ENCODE assay signal across 10 mouse cellular contexts in the genomic region with DNA sequence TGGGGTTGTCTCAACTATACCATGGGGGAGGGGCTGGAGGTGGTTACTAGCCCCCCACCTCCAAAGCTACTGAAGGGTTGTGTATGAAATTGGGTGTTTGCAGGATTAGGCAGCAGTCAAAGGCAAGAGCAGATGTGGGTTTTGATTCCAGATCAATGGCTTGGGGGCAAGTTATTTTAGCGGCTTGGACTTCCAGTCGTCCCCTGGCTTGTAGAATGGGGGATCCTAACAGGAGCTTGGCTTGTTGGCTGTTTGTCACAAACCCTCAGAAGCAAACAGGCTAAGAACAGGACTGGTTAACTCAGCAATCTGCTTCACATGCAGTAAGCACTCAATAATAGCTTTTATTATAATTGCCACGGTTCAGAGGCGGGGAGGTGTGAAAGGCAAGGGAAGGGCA. TPM values are rescaled to one million over a fixed set of nuclear protein-coding genes. Genes with fewer than 3 reads are reported as not detected.
A peak's percentile ranks its signal among the peaks of the same experiment; 100 is the strongest.
DNase-seq lines count a peak whose midpoint lies in the region; ATAC-seq and TF ChIP-seq lines count a peak whose summit lies in the region.
"Had no signal": no experiment of that assay in that cellular context is flagged by ENCODE, and none has a peak within 500 bp of the region (broad histone marks: within the 10 kb centered on the region; RNA-seq: fewer than 3 reads in every experiment).

No protein-coding gene starts in this region.

- WGBS in kidney, embryonic 16.5 days, result 80% methylated on average over 4 of the region's 4 CpGs
- WGBS in forebrain, embryonic 13.5 days, result 52% methylated on average over 4 of the region's 4 CpGs
- WGBS in limb, embryonic 12.5 days, result 75% methylated on average over 4 of the region's 4 CpGs
- WGBS in stomach, embryonic 14.5 days, result 78% methylated on average over 4 of the region's 4 CpGs
- WGBS in kidney, adult 2 months, result 70% methylated on average over 4 of the region's 4 CpGs
- 90% methylated on average over 4 of the region's 4 CpGs for WGBS in liver, embryonic 11.5 days

- no peak for TF ChIP-seq POLR2A in kidney, adult 2 months (IDR thresholded peaks at IDR 0.05; ENCODE audit: low read depth, low read length)

- no peaks in the 10 kb centered on the region for H3K27me3 ChIP-seq in kidney, embryonic 16.5 days (ENCODE audit: insufficient read depth, low read length)
- no peaks in the 10 kb centered on the region for H3K27me3 ChIP-seq in forebrain, embryonic 13.5 days
- no peaks in the 10 kb centered on the region for H3K27me3 ChIP-seq in limb, embryonic 12.5 days
- no peaks in the 10 kb centered on the region for H3K27me3 ChIP-seq in stomach, embryonic 14.5 days (ENCODE audit: control insufficient read depth, insufficient read depth, low read length)
- H3K27me3 ChIP-seq in kidney, adult 2 months (replicated peaks; ENCODE audit: control insufficient read depth, insufficient read depth, low read length), result no peaks in the 10 kb centered on the region
- H3K27me3 ChIP-seq in liver, embryonic 11.5 days (replicated peaks; ENCODE audit: control insufficient read depth, insufficient read depth, low read length), result no peaks in the 10 kb centered on the region

- DNase-seq in kidney, adult 11 months, result no peak
- DNase-seq in kidney, adult 2 months, result no peak
- DNase-seq in liver, embryonic 11.5 days (ENCODE audit: low spot score), result no peak
- DNase-seq in gastrocnemius, adult 2 months, result no peak
- DNase-seq: kidney, adult 8-10 months; thymus, postnatal 25 days had no signal

- H3K4me2 ChIP-seq in kidney, embryonic 16.5 days (replicated peaks; ENCODE audit: low read depth, low read length), result peak overlapping the region; percentile 91
- peak overlapping the region; percentile 75 for H3K4me2 ChIP-seq in forebrain, embryonic 13.5 days
- peak overlapping the region; percentile 71 for H3K4me2 ChIP-seq in limb, embryonic 12.5 days
- peak overlapping the region; percentile 76 for H3K4me2 ChIP-seq in stomach, embryonic 14.5 days (replicated peaks; ENCODE audit: low read depth, low read length)
- H3K4me2 ChIP-seq in liver, embryonic 11.5 days, result no peak overlapping the region

- H3K36me3 ChIP-seq in kidney, embryonic 16.5 days (ENCODE audit: insufficient read depth, low read length), result peaks cover 53% of the 10 kb centered on the region
- peaks cover 59% of the 10 kb centered on the region for H3K36me3 ChIP-seq in forebrain, embryonic 13.5 days (ENCODE audit: poor library complexity, severe bottlenecking)
- H3K36me3 ChIP-seq in limb, embryonic 12.5 days, result peaks cover 64% of the 10 kb centered on the region
- H3K36me3 ChIP-seq in stomach, embryonic 14.5 days (ENCODE audit: control insufficient read depth, insufficient read depth, low read length), result peaks cover 42% of the 10 kb centered on the region
- H3K36me3 ChIP-seq in kidney, adult 2 months (ENCODE audit: control insufficient read depth, insufficient read depth, low read length), result no peaks in the 10 kb centered on the region; the same call in 1 of the 2 replicates
- H3K36me3 ChIP-seq in liver, embryonic 11.5 days (ENCODE audit: control insufficient read depth, insufficient read depth, low read length), result peaks cover 29% of the 10 kb centered on the region

- ATAC-seq in kidney, embryonic 16.5 days (ENCODE audit: low FRiP score, low TSS enrichment), result no peak
- no peak for ATAC-seq in forebrain, embryonic 13.5 days
- no peak for ATAC-seq in limb, embryonic 12.5 days (ENCODE audit: insufficient number of reproducible peaks, insufficient read depth, low FRiP score, low TSS enrichment, low read depth)
- no peak for ATAC-seq in stomach, embryonic 14.5 days (ENCODE audit: insufficient number of reproducible peaks, insufficient read depth, low FRiP score, low read depth)
- ATAC-seq in liver, embryonic 11.5 days (replicated peaks; ENCODE audit: low FRiP score), result no peak

- no peak overlapping the region for H3K27ac ChIP-seq in kidney, embryonic 16.5 days (ENCODE audit: low read length)
- peak overlapping the region; percentile 97 for H3K27ac ChIP-seq in forebrain, embryonic 13.5 days
- 0 out of 2 replicates have a peak overlapping the region, but pooled peaks have one; percentile 89 for H3K27ac ChIP-seq in limb, embryonic 12.5 days
- H3K27ac ChIP-seq in stomach, embryonic 14.5 days (ENCODE audit: low read length), result no peak overlapping the region
- no peak overlapping the region for H3K27ac ChIP-seq in kidney, adult 2 months (ENCODE audit: insufficient read depth, low read depth, low read length)
- no peak overlapping the region for H3K27ac ChIP-seq in liver, embryonic 11.5 days (ENCODE audit: low read depth, low read length)
- H3K27ac ChIP-seq in gastrocnemius, adult 2 months, result no peak overlapping the region

- H3K9me3 ChIP-seq in kidney, embryonic 16.5 days (ENCODE audit: low read length), result no peaks in the 10 kb centered on the region
- H3K9me3 ChIP-seq in forebrain, embryonic 13.5 days (replicated peaks), result no peaks in the 10 kb centered on the region
- H3K9me3 ChIP-seq in limb, embryonic 12.5 days, result no peaks in the 10 kb centered on the region
- no peaks in the 10 kb centered on the region for H3K9me3 ChIP-seq in stomach, embryonic 14.5 days (ENCODE audit: control insufficient read depth, low read depth, low read length)
- no peaks in the 10 kb centered on the region for H3K9me3 ChIP-seq in liver, embryonic 11.5 days (ENCODE audit: control insufficient read depth, low read length)

- H3K4me3 ChIP-seq in kidney, embryonic 16.5 days (ENCODE audit: low read length), result peak overlapping the region; percentile 86
- H3K4me3 ChIP-seq in forebrain, embryonic 13.5 days, result peak overlapping the region; percentile 90
- peak overlapping the region; percentile 82 for H3K4me3 ChIP-seq in limb, embryonic 12.5 days (replicated peaks)
- peak overlapping the region; percentile 76; the same call in 1 of the 2 replicates for H3K4me3 ChIP-seq in stomach, embryonic 14.5 days (ENCODE audit: low read depth, low read length)
- H3K4me3 ChIP-seq in kidney, adult 2 months (ENCODE audit: insufficient read depth, low read depth, low read length), result no peak overlapping the region
- H3K4me3 ChIP-seq in liver, embryonic 11.5 days (ENCODE audit: low read depth, low read length), result no peak overlapping the region
- no peak overlapping the region for H3K4me3 ChIP-seq in gastrocnemius, adult 2 months

- intact Hi-C loops in gastrocnemius, adult 2 months (cut with DNase I), result no loop called here

- peaks cover 34% of the 10 kb centered on the region for H3K4me1 ChIP-seq in kidney, embryonic 16.5 days (ENCODE audit: insufficient read depth, low read length)
- peaks cover 39% of the 10 kb centered on the region for H3K4me1 ChIP-seq in forebrain, embryonic 13.5 days
- peaks cover 39% of the 10 kb centered on the region for H3K4me1 ChIP-seq in limb, embryonic 12.5 days (replicated peaks)
- peaks cover 22% of the 10 kb centered on the region; the same call in 1 of the 2 replicates for H3K4me1 ChIP-seq in stomach, embryonic 14.5 days (ENCODE audit: control insufficient read depth, insufficient read depth, low read length)
- H3K4me1 ChIP-seq in kidney, adult 2 months (ENCODE audit: control insufficient read depth, insufficient read depth, low read length), result peaks cover 3% of the 10 kb centered on the region; the same call in 1 of the 2 replicates
- peaks cover 24% of the 10 kb centered on the region for H3K4me1 ChIP-seq in liver, embryonic 11.5 days (replicated peaks; ENCODE audit: control insufficient read depth, insufficient read depth, low read length)

- H3K9ac ChIP-seq in kidney, embryonic 16.5 days (replicated peaks; ENCODE audit: low read length), result peak overlapping the region; percentile 89; the same call in 1 of the 2 replicates
- peak overlapping the region; percentile 96 for H3K9ac ChIP-seq in forebrain, embryonic 13.5 days
- H3K9ac ChIP-seq in limb, embryonic 12.5 days (replicated peaks), result peak overlapping the region; percentile 83; the same call in 1 of the 2 replicates
- H3K9ac ChIP-seq in stomach, embryonic 14.5 days (replicated peaks; ENCODE audit: low read depth, low read length), result no peak overlapping the region
- no peak overlapping the region for H3K9ac ChIP-seq in liver, embryonic 11.5 days (ENCODE audit: low read depth, low read length)

- TF ChIP-seq CTCF in kidney, adult 2 months (conservative IDR thresholded peaks at IDR 0.05; ENCODE audit: insufficient read depth, insufficient read length, low read depth, low read length), result no peak
- TF ChIP-seq CTCF in gastrocnemius, adult 2 months (IDR thresholded peaks at IDR 0.05), result no peak

RNA-seq across cellular contexts. Expression of a gene that starts 1.7 kb away (rescaled TPM):
- 109 and 118 TPM in 2 replicates for polyA plus RNA-seq in kidney, embryonic 16.5 days (2015; fragmentation: Nextera tagmentation; extraction: Ambion mirVana)
- 272 and 274 TPM in 2 replicates for polyA plus RNA-seq in forebrain, embryonic 13.5 days (2015; fragmentation: Nextera tagmentation; extraction: Ambion mirVana)
- polyA plus RNA-seq in limb, embryonic 12.5 days (2016; fragmentation: Nextera tagmentation; extraction: Ambion mirVana), result 111 TPM in 2 replicates
- 82.9 and 87.4 TPM in 2 replicates for polyA plus RNA-seq in stomach, embryonic 14.5 days (2014; fragmentation: Nextera tagmentation; extraction: Ambion mirVana)
- polyA plus RNA-seq in kidney, adult 2 months (2012; rRNA removed), result 6.8 and 7.8 TPM in 2 replicates
- 21.4 and 23.2 TPM in 2 replicates for polyA plus RNA-seq in liver, embryonic 11.5 days (2014; fragmentation: Nextera tagmentation; extraction: Ambion mirVana)
- under 1 TPM; 0.41 to 0.45 TPM for total RNA-seq in gastrocnemius, adult 2 months (2021)

RNA-seq across cellular contexts. Expression of a gene that starts 4.5 kb away (rescaled TPM):
- polyA plus RNA-seq in kidney, embryonic 16.5 days (2015; fragmentation: Nextera tagmentation; extraction: Ambion mirVana), result 60.1 and 61.9 TPM in 2 replicates
- 63.8 and 72.7 TPM in 2 replicates for polyA plus RNA-seq in forebrain, embryonic 13.5 days (2015; fragmentation: Nextera tagmentation; extraction: Ambion mirVana)
- polyA plus RNA-seq in limb, embryonic 12.5 days (2016; fragmentation: Nextera tagmentation; extraction: Ambion mirVana), result 61.6 and 70.8 TPM in 2 replicates
- 57.1 and 61.9 TPM in 2 replicates for polyA plus RNA-seq in stomach, embryonic 14.5 days (2014; fragmentation: Nextera tagmentation; extraction: Ambion mirVana)
- 36.7 and 36.9 TPM in 2 replicates for polyA plus RNA-seq in kidney, adult 2 months (2012; rRNA removed)
- 39.3 and 41.8 TPM in 2 replicates for polyA plus RNA-seq in liver, embryonic 11.5 days (2014; fragmentation: Nextera tagmentation; extraction: Ambion mirVana)
- total RNA-seq in gastrocnemius, adult 2 months (2021), result 10 to 100 TPM in 1 of 2 experiments, 1 to 10 TPM in 1; 9.8 to 13.0 TPM

RNA-seq across cellular contexts. Expression of a gene that starts 9.3 kb away (rescaled TPM):
- polyA plus RNA-seq in kidney, embryonic 16.5 days (2015; fragmentation: Nextera tagmentation; extraction: Ambion mirVana), result 4.2 and 4.8 TPM in 2 replicates
- 4.1 and 5.6 TPM in 2 replicates for polyA plus RNA-seq in forebrain, embryonic 13.5 days (2015; fragmentation: Nextera tagmentation; extraction: Ambion mirVana)
- 5.5 and 6.5 TPM in 2 replicates for polyA plus RNA-seq in limb, embryonic 12.5 days (2016; fragmentation: Nextera tagmentation; extraction: Ambion mirVana)
- polyA plus RNA-seq in stomach, embryonic 14.5 days (2014; fragmentation: Nextera tagmentation; extraction: Ambion mirVana), result 4.9 and 5.3 TPM in 2 replicates
- polyA plus RNA-seq in kidney, adult 2 months (2012; rRNA removed), result 18.7 and 27.8 TPM in 2 replicates
- 1.5 and 1.7 TPM in 2 replicates for polyA plus RNA-seq in liver, embryonic 11.5 days (2014; fragmentation: Nextera tagmentation; extraction: Ambion mirVana)
- 1 to 10 TPM; 1.9 to 3.3 TPM for total RNA-seq in gastrocnemius, adult 2 months (2021)

RNA-seq across cellular contexts. Expression of a gene that starts 18.4 kb away (rescaled TPM):
- polyA plus RNA-seq in kidney, embryonic 16.5 days (2015; fragmentation: Nextera tagmentation; extraction: Ambion mirVana), result 76.8 and 86.1 TPM in 2 replicates
- 44.5 and 47.9 TPM in 2 replicates for polyA plus RNA-seq in forebrain, embryonic 13.5 days (2015; fragmentation: Nextera tagmentation; extraction: Ambion mirVana)
- polyA plus RNA-seq in limb, embryonic 12.5 days (2016; fragmentation: Nextera tagmentation; extraction: Ambion mirVana), result 66.7 and 72.8 TPM in 2 replicates
- 80.7 and 81.1 TPM in 2 replicates for polyA plus RNA-seq in stomach, embryonic 14.5 days (2014; fragmentation: Nextera tagmentation; extraction: Ambion mirVana)
- 88.1 and 91.9 TPM in 2 replicates for polyA plus RNA-seq in kidney, adult 2 months (2012; rRNA removed)
- 99.2 and 105 TPM in 2 replicates for polyA plus RNA-seq in liver, embryonic 11.5 days (2014; fragmentation: Nextera tagmentation; extraction: Ambion mirVana)
- 10 to 100 TPM; 61.8 to 76.6 TPM for total RNA-seq in gastrocnemius, adult 2 months (2021)

RNA-seq across cellular contexts. Expression of a gene that starts 18.7 kb away (rescaled TPM):
- 1.2 and 1.3 TPM in 2 replicates for polyA plus RNA-seq in kidney, embryonic 16.5 days (2015; fragmentation: Nextera tagmentation; extraction: Ambion mirVana)
- 0.93 and 1.1 TPM in 2 replicates for polyA plus RNA-seq in forebrain, embryonic 13.5 days (2015; fragmentation: Nextera tagmentation; extraction: Ambion mirVana)
- polyA plus RNA-seq in limb, embryonic 12.5 days (2016; fragmentation: Nextera tagmentation; extraction: Ambion mirVana), result 1.0 and 1.1 TPM in 2 replicates
- 2.4 and 2.7 TPM in 2 replicates for polyA plus RNA-seq in stomach, embryonic 14.5 days (2014; fragmentation: Nextera tagmentation; extraction: Ambion mirVana)
- 1.3 and 3.3 TPM in 2 replicates for polyA plus RNA-seq in kidney, adult 2 months (2012; rRNA removed)
- polyA plus RNA-seq in liver, embryonic 11.5 days (2014; fragmentation: Nextera tagmentation; extraction: Ambion mirVana), result 0.21 and 0.74 TPM in 2 replicates
- not detected for total RNA-seq in gastrocnemius, adult 2 months (2021)

Comparison
In these comparisons a context has a peak if more than half of its experiments do, and no peak if none do; other contexts are left out.
1. H3K4me3 ChIP-seq: peak in kidney, embryonic 16.5 days (single experiment), forebrain, embryonic 13.5 days (single experiment), limb, embryonic 12.5 days (single experiment) and stomach, embryonic 14.5 days (single experiment); none in kidney, adult 2 months (single experiment), liver, embryonic 11.5 days (single experiment) and gastrocnemius, adult 2 months (single experiment).
2. H3K27ac ChIP-seq: peak in forebrain, embryonic 13.5 days (single experiment) and limb, embryonic 12.5 days (single experiment); none in kidney, embryonic 16.5 days (single experiment), stomach, embryonic 14.5 days (single experiment), kidney, adult 2 months (single experiment), liver, embryonic 11.5 days (single experiment) and gastrocnemius, adult 2 months (single experiment).
3. H3K9ac ChIP-seq: peak in kidney, embryonic 16.5 days (single experiment), forebrain, embryonic 13.5 days (single experiment) and limb, embryonic 12.5 days (single experiment); none in stomach, embryonic 14.5 days (single experiment) and liver, embryonic 11.5 days (single experiment).